In genomic region chr9:44683046-44683445, GRCm38 (mm10) we compare ENCODE assay signal across 23 mouse cellular contexts. TPM values are rescaled to one million over a fixed set of nuclear protein-coding genes. Genes with fewer than 3 reads are reported as not detected.
"Had no signal": no experiment of that assay in that cellular context is flagged by ENCODE, and none has a peak within 500 bp of the region (broad histone marks: within the 10 kb centered on the region; RNA-seq: fewer than 3 reads in every experiment).

No protein-coding gene starts in this region.

- H3K27ac ChIP-seq: neural tube, embryonic 13.5 days; neural tube, embryonic 15.5 days had no signal

- H3K27me3 ChIP-seq: neural tube, embryonic 13.5 days; neural tube, embryonic 15.5 days had no signal

- H3K4me3 ChIP-seq: myocyte; neural tube, embryonic 13.5 days; neural tube, embryonic 15.5 days had no signal

- H3K9me3 ChIP-seq: neural tube, embryonic 13.5 days; neural tube, embryonic 15.5 days had no signal

- ATAC-seq: midbrain, embryonic 16.5 days had no signal

- H3K4me2 ChIP-seq: lung, embryonic 14.5 days; midbrain, embryonic 11.5 days; neural tube, embryonic 13.5 days; neural tube, embryonic 15.5 days had no signal

- H3K9ac ChIP-seq: lung, embryonic 14.5 days; neural tube, embryonic 13.5 days; neural tube, embryonic 15.5 days had no signal

- DNase-seq: lung, adult 18-20 months; lung, embryonic 14.5 days; lung, postnatal 10 days; midbrain, embryonic 14.5 days; retina, postnatal 1 day; right cerebral cortex, adult 18-20 months; right cerebral cortex, postnatal 25 days; right cerebral cortex, postnatal 4 days; spleen, adult 18-20 months; thymus, adult 18-20 months; thymus, postnatal 14 days; thymus, postnatal 36 days had no signal

RNA-seq across cellular contexts. Expression of gene Treh, which starts 10.0 kb away (rescaled TPM):
- total RNA-seq: megakaryocyte, adult 5-6 weeks; megakaryocyte-erythroid progenitor cell, adult 5-6 weeks had no signal
- polyA plus RNA-seq: lung, embryonic 14.5 days; lung, embryonic 16.5 days; midbrain, embryonic 11.5 days; midbrain, embryonic 14.5 days; midbrain, embryonic 16.5 days; neural tube, embryonic 11.5 days; neural tube, embryonic 13.5 days; neural tube, embryonic 15.5 days; stomach, embryonic 14.5 days; stomach, embryonic 16.5 days had no signal
